ENCODE assay signal across 8 mouse cellular contexts in the genomic region with DNA sequence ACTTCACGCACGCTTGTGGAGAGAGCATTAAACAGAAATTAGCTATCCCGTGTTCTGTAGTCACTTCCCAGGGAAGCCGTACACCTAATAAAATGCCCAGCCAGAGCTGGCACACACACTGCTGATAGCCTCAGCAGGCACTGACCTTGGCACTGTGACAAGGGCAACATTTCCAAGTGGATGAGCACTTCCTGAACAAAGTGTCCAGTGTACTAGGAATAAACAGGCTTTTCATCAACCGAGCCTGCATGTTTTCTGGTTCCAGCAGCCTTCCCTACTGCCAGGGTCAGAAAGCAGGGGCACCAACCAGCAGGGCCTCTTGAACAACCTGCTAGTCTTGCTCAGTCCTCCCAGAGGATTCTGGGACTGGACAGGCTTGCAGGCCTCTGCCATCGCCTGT.
A peak's percentile ranks its signal among the peaks of the same experiment; 100 is the strongest.
DNase-seq lines count a peak whose midpoint lies in the region; ATAC-seq lines count a peak whose summit lies in the region.

No protein-coding gene starts in this region.

- WGBS in forebrain, embryonic 11.5 days = 74% methylated on average over 6 of the region's 6 CpGs
- 84% methylated on average over 6 of the region's 6 CpGs for WGBS in forebrain, embryonic 10.5 days
- WGBS in heart, embryonic 15.5 days = 52% methylated on average over 6 of the region's 6 CpGs

- no peaks in the 10 kb centered on the region; the same call in 1 of the 2 replicates for H3K4me1 ChIP-seq in forebrain, embryonic 11.5 days (replicated peaks; ENCODE audit: control insufficient read depth, insufficient read depth, low read length)
- H3K4me1 ChIP-seq in forebrain, embryonic 10.5 days = peaks cover 19% of the 10 kb centered on the region
- H3K4me1 ChIP-seq in heart, embryonic 15.5 days (replicated peaks) = peaks cover 45% of the 10 kb centered on the region

- H3K36me3 ChIP-seq in forebrain, embryonic 11.5 days (ENCODE audit: control insufficient read depth, insufficient read depth, low read length) = no peaks in the 10 kb centered on the region
- H3K36me3 ChIP-seq in forebrain, embryonic 10.5 days (replicated peaks) = no peaks in the 10 kb centered on the region
- no peaks in the 10 kb centered on the region for H3K36me3 ChIP-seq in heart, embryonic 15.5 days

- H3K4me2 ChIP-seq in forebrain, embryonic 11.5 days (ENCODE audit: low read depth, low read length, severe bottlenecking) = no peak overlapping the region
- no peak overlapping the region for H3K4me2 ChIP-seq in heart, embryonic 15.5 days

- no peak overlapping the region for H3K4me3 ChIP-seq in forebrain, embryonic 11.5 days (ENCODE audit: low read depth, low read length)
- H3K4me3 ChIP-seq in forebrain, embryonic 10.5 days = no peak overlapping the region
- H3K4me3 ChIP-seq in heart, embryonic 15.5 days = no peak overlapping the region

- H3K9ac ChIP-seq in forebrain, embryonic 11.5 days (ENCODE audit: low read length) = no peak overlapping the region
- H3K9ac ChIP-seq in heart, embryonic 15.5 days = no peak overlapping the region

- peak; percentile 35 for DNase-seq in forebrain, embryonic 11.5 days (ENCODE audit: low spot score)
- DNase-seq in forebrain, embryonic 10.5 days (ENCODE audit: extremely low spot score, low spot score) = no peak
- peak; percentile 49 to 54 for DNase-seq in right cerebral cortex, postnatal 10 days (ENCODE audit: low spot score in 2 of 2)
- no peak for DNase-seq in right cerebral cortex, postnatal 4 days
- peak; percentile 29 to 32 for DNase-seq in left cerebral cortex, postnatal 14 days (ENCODE audit: low spot score in 2 of 2)
- DNase-seq in testis, postnatal 14 days (ENCODE audit: low spot score) = peak; percentile 84

- H3K27ac ChIP-seq in forebrain, embryonic 11.5 days (ENCODE audit: low read depth, low read length) = no peak overlapping the region
- no peak overlapping the region for H3K27ac ChIP-seq in forebrain, embryonic 10.5 days
- peak overlapping the region; percentile 63 for H3K27ac ChIP-seq in heart, embryonic 15.5 days

- no peaks in the 10 kb centered on the region for H3K9me3 ChIP-seq in forebrain, embryonic 11.5 days (ENCODE audit: control insufficient read depth, low read length)
- H3K9me3 ChIP-seq in forebrain, embryonic 10.5 days = no peaks in the 10 kb centered on the region
- H3K9me3 ChIP-seq in heart, embryonic 15.5 days (replicated peaks) = no peaks in the 10 kb centered on the region

- ATAC-seq in forebrain, embryonic 11.5 days (replicated peaks; ENCODE audit: low FRiP score) = no peak
- ATAC-seq in heart, embryonic 15.5 days (replicated peaks; ENCODE audit: insufficient number of reproducible peaks, insufficient read depth, low FRiP score, low read depth) = peak; percentile 11; the same call in 1 of the 2 replicates
- no peak for ATAC-seq in monocyte, adult 5-6 weeks (replicated peaks; ENCODE audit: insufficient number of reproducible peaks, low FRiP score, low TSS enrichment, poor library complexity, severe bottlenecking)

- no peaks in the 10 kb centered on the region; the same call in 1 of the 2 replicates for H3K27me3 ChIP-seq in forebrain, embryonic 11.5 days (ENCODE audit: control insufficient read depth, insufficient read depth, low read length)
- peaks cover 62% of the 10 kb centered on the region for H3K27me3 ChIP-seq in forebrain, embryonic 10.5 days (ENCODE audit: poor library complexity, severe bottlenecking)
- H3K27me3 ChIP-seq in heart, embryonic 15.5 days = no peaks in the 10 kb centered on the region

- intact Hi-C loops in left cerebral cortex, postnatal 14 days (cut with DNase I) = no loop called here

Comparison
In these comparisons a context has a peak if more than half of its experiments do, and no peak if none do; other contexts are left out.
1. DNase-seq: peak in forebrain, embryonic 11.5 days (single experiment), right cerebral cortex, postnatal 10 days (2 of 2), left cerebral cortex, postnatal 14 days (2 of 2) and testis, postnatal 14 days (single experiment); none in forebrain, embryonic 10.5 days (single experiment) and right cerebral cortex, postnatal 4 days (single experiment).